Mouse (Mus musculus) kidney, embryonic 16.5 days (tissue): Measurements from ENCODE around the gene Ldlr. TPM values are rescaled to one million over a fixed set of nuclear protein-coding genes. Genes with fewer than 3 reads are reported as not detected.

Experiments used
- ATAC-seq: fragments of 200-750 bp; cut with Nextera tagmentation; 2 replicates; pipeline ENCODE4 v1.8.0; 2017; ENCODE audit warnings: moderate TSS enrichment; ENCODE audit not compliant: low FRiP score, low TSS enrichment
- H3K27ac ChIP-seq: fragments of 300-500 bp; sonication (generic); 2 replicates; pipeline ENCODE4 v1.5.1; 2014; ENCODE audit warnings: low read length
- H3K27me3 ChIP-seq: fragments of 300-500 bp; sonication (generic); 2 replicates; pipeline ENCODE4 v1.6.1; 2014; ENCODE audit warnings: low read length, control low read depth, mixed read lengths; ENCODE audit not compliant: insufficient read depth
- H3K36me3 ChIP-seq: fragments of 300-500 bp; sonication (generic); 2 replicates; pipeline ENCODE4 v1.6.1; 2014; ENCODE audit warnings: low read length, control low read depth, mixed read lengths; ENCODE audit not compliant: insufficient read depth
- H3K4me1 ChIP-seq: fragments of 300-500 bp; sonication (generic); 2 replicates; pipeline ENCODE4 v1.6.1; 2014; ENCODE audit warnings: low read length, control low read depth, mixed read lengths; ENCODE audit not compliant: insufficient read depth
- H3K4me2 ChIP-seq: fragments of 300-500 bp; sonication (generic); replicated peaks from 2 replicates; pipeline ENCODE4 v1.6.1; 2014; ENCODE audit warnings: low read depth, low read length
- H3K4me3 ChIP-seq: fragments of 300-500 bp; sonication (generic); 2 replicates; pipeline ENCODE4 v1.5.1; 2014; ENCODE audit warnings: mild to moderate bottlenecking, low read length
- H3K9ac ChIP-seq: fragments of 300-500 bp; sonication (generic); replicated peaks from 2 replicates; pipeline ENCODE4 v1.6.1; 2014; ENCODE audit warnings: low read length
- H3K9me3 ChIP-seq: fragments of 300-500 bp; sonication (generic); 2 replicates; pipeline ENCODE4 v1.6.1; 2016; ENCODE audit warnings: low read length, control low read depth
- WGBS: fragments of 180-500 bp; shearing (Covaris S2); extraction: QIAGEN DNeasy Blood & Tissue Kit; methylation state at CpG from one replicate; pipeline ENCODE4 v1.1.7; 2014; 5-methylcytosine and 5-hydroxymethylcytosine counted together
- polyA plus RNA-seq: library from polyadenylated mRNA; unstranded; fragments of >200 nt; fragmentation: Nextera tagmentation; extraction: Ambion mirVana; gene quantifications from 2 replicates; pipeline ENCODE4 v1.2.1, GENCODE M21; 2015

Ldlr gene
- polyA plus RNA-seq, 1 experiment from 2014 or later = 30.6 TPM

DNA sequence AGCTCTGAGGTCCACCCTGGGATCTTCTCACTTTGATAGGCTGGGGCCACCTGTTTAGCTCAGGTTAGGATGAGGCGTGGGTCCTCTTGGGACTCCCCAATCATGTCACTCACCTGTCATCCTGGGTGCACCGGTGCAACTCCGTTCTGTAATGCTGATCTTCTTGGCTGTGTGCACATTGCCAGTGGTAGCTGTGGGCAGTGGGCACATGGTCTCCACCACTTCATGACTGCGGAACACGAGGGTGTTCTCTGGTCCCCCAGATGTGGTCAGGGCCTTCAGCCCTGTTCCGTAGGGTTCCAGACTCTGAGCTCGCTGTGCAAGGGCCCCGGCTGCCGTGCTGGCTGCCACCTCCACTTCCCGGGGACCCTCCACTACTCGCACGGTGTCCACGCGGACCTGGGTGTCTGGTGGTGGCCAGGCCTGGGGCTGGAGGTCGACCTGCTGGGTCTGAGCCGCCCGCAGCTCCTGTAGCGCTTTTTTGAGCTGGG lies 71.1 kb downstream of the Ldlr start:
- Histone ChIP-seq H3K4me3 (no peak overlapping the region), H3K4me2 (no peak overlapping the region), H3K36me3 (peaks cover 35% of the 10 kb centered on the region), H3K27me3 (no peaks in the 10 kb centered on the region), H3K27ac (no peak overlapping the region), H3K4me1 (peaks cover 44% of the 10 kb centered on the region), H3K9me3 (no peaks in the 10 kb centered on the region), H3K9ac (no peak overlapping the region)
- 93% methylated on average over 18 of the region's 18 CpGs for WGBS
- no peak for ATAC-seq

DNA sequence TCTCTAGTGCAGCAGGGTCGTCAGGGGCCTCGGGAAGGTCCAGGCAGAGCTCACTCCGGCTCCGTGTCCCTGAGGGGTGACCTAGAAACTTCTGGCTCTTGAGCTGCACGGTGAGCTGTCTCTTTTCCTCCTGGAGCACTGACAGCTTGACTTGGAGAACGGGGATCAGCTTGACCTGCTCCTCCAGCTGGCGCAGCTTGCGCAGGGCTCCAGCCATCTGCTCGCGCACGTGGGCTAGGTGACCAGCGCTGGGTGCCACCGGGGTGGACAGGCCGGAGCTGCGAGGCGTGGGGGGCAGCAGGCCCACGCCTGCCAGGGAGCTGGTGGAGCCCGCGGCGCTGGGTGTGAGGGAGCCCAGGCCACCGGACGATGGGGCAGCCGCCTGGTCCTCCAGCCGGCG lies 71.6 kb downstream of the Ldlr start:
- H3K27ac ChIP-seq = no peak overlapping the region

DNA sequence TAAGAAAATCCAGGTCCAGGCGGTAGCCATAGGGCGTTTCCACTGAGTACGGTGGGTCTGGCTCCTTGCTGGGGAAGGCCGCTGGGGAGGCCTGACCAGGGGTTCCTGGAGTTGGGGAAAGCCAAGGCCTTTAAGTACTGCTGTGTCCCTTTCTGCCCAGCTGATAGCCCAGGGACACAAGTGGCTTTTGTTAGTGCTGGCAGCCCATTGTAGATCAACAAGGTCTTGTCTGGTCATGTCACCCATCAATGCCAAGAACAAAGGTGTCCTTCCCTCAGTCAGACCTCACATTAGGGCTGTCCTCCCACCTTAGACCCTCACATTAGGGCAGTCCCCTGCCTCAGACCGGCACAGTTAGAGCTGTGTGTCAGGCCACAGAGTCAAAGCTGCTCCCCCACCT lies 72.3 kb downstream of the Ldlr start:
- H3K27ac ChIP-seq = peak overlapping the region; percentile 72; the same call in 1 of the 2 replicates
- H3K4me3 ChIP-seq = no peak overlapping the region

More for the DNA sequence above, 71.6 kb downstream of the Ldlr start:
- Histone ChIP-seq H3K4me2 (no peak overlapping the region), H3K4me3 (no peak overlapping the region), H3K36me3 (peaks cover 35% of the 10 kb centered on the region), H3K27me3 (no peaks in the 10 kb centered on the region), H3K9me3 (no peaks in the 10 kb centered on the region), H3K9ac (no peak overlapping the region), H3K4me1 (peaks cover 44% of the 10 kb centered on the region)
- no peak for ATAC-seq
- WGBS = 95% methylated on average over 25 of the region's 25 CpGs

DNA sequence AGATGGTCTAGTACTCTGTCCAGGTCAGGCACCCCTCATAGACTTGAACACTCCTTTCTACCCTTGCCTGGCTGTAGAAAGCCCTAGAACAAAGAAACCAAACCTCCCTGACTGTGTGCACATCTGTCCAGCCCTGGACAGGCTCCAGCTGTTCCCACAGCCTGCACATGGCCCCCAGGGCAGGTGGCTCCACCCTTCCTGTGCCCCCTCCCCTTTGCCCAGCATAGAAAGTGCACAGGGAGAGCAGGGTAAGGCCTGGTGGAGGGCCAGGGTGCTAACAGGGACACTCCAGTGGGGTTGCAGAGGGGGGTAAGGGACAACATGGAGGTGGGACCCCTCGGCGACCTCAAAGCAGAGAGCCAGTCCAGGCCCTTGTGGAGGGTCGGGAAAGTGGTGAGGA lies 73.0 kb downstream of the Ldlr start:
- no peaks in the 10 kb centered on the region for H3K9me3 ChIP-seq
- H3K9ac ChIP-seq = peak overlapping the region; percentile 64
- no peaks in the 10 kb centered on the region for H3K27me3 ChIP-seq
- peaks cover 44% of the 10 kb centered on the region for H3K4me1 ChIP-seq
- peak overlapping the region; percentile 89 for H3K4me3 ChIP-seq
- WGBS = 22% methylated on average over 3 of the region's 3 CpGs
- peak overlapping the region; percentile 70 for H3K4me2 ChIP-seq
- H3K27ac ChIP-seq = peak overlapping the region; percentile 72
- peaks cover 36% of the 10 kb centered on the region for H3K36me3 ChIP-seq
- no peak for ATAC-seq

More for the DNA sequence above, 72.3 kb downstream of the Ldlr start:
- Histone ChIP-seq H3K27me3 (no peaks in the 10 kb centered on the region), H3K4me2 (peak overlapping the region; percentile 70), H3K9ac (peak overlapping the region; percentile 64; the same call in 1 of the 2 replicates), H3K36me3 (peaks cover 33% of the 10 kb centered on the region), H3K9me3 (no peaks in the 10 kb centered on the region), H3K4me1 (peaks cover 44% of the 10 kb centered on the region)
- no peak for ATAC-seq
- 73% methylated on average over 5 of the region's 5 CpGs for WGBS

DNA sequence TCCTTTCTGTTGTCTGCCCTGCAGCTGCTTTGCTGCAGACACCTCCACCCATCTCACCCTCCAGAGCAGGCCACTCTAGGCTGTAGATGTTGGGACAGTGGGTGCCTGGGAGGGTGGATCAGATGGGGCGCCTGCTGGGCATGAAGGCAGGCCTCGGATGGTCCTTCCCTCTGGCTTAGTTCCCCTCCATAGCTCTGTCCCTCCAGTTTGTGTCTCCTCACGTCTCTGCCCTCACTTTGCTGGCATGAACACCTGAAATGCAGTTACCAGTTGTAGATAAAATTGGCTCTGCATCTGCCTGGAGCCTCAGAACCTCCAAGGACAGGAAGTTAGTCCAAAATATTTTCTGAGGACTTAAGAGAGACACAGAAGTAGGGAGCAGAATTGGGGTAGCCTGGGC lies 73.6 kb downstream of the Ldlr start:
- H3K9me3 ChIP-seq = no peaks in the 10 kb centered on the region
- peaks cover 38% of the 10 kb centered on the region for H3K4me1 ChIP-seq
- H3K36me3 ChIP-seq = peaks cover 36% of the 10 kb centered on the region
- 55% methylated on average over 3 of the region's 3 CpGs for whole genome bisulfite sequencing
- peak overlapping the region; percentile 96 for H3K27ac ChIP-seq
- no peaks in the 10 kb centered on the region for H3K27me3 ChIP-seq
- peak overlapping the region; percentile 89 for H3K4me3 ChIP-seq
- no peak for ATAC-seq
- peak overlapping the region; percentile 92; the same call in 1 of the 2 replicates for H3K9ac ChIP-seq
- peak overlapping the region; percentile 70 for H3K4me2 ChIP-seq

DNA sequence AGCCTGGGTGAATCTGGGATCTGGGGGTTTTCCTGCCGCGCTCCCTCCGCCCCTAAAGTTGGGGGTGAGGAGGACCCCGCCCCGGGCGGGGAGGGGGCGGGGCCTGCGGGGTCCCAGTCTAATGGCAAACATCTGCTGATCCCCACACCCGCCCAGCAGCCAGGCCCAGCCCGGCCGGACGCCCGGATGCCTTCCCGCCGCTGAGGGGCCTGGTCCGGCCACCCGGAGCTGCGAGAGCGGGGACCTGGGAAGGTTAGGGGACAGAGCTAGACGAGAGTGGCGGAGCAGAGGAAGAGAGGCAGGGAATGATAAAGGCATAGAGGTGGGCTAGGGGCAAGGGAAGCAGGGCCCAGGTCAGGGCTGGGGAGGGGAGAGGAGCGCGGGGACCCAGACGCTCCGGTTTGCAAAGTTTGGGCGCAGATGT lies 74.7 kb downstream of the Ldlr start:
- H3K4me1 ChIP-seq = peaks cover 28% of the 10 kb centered on the region
- H3K9ac ChIP-seq = peak overlapping the region; percentile 92
- peak overlapping the region; percentile 96 for H3K27ac ChIP-seq
- H3K9me3 ChIP-seq = no peaks in the 10 kb centered on the region
- peak overlapping the region; percentile 70 for H3K4me2 ChIP-seq
- H3K36me3 ChIP-seq = peaks cover 30% of the 10 kb centered on the region
- WGBS = under 1% methylated on average over 23 of the region's 26 CpGs
- ATAC-seq = peak; percentile 60
- peak overlapping the region; percentile 89 for H3K4me3 ChIP-seq
- H3K27me3 ChIP-seq = no peaks in the 10 kb centered on the region

DNA sequence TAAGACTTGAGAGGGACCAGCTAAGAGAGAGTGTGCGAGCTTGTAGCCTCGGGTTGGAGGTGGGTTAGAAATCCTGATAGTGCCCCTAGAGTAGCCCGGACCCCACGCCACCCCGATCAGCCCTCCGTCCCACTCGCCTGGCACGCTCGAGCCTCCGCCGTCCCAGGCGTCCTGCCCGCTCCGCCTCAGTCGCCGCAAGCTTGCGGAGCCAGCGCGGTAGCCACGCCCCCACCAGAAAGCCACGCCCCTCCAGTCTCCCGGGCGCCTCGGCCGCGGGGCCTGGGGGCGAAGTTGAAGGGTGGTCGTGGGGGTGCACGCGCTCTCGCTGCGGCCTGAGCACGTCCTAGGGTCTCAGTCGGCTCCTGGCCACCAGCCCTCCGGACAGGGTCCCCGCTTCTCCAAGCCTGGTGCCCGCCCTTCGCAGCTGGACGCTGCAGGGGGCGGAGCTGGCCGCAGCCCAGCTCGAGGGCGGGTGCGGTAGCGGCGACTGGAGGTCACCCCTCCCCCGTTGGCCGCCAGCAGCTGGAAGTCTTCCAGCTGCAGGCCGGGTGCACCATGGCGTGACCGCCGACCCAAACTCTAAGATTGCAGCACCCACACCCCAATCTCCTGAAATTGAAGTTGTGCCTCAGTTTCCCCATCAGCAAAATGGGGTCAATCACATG lies 75.2 kb downstream of the Ldlr start, which contains the start of gene Kank2:
TSS of gene Kank2 (minus strand) at position 400 of the 665 bp plus-strand sequence.
- Histone ChIP-seq H3K4me3 (peak within 1 kb of the TSS; percentile 89), H3K4me1 (peaks cover 24% of the 10 kb centered on the region), H3K9me3 (no peaks in the 10 kb centered on the region), H3K4me2 (peak within 1 kb of the TSS; percentile 70), H3K9ac (peak within 1 kb of the TSS; percentile 92), H3K27ac (peak within 1 kb of the TSS; percentile 96), H3K36me3 (peaks cover 25% of the 10 kb centered on the region), H3K27me3 (no peaks in the 10 kb centered on the region)
- under 1% methylated on average over 51 of the region's 52 CpGs for WGBS
- peak; percentile 85 for ATAC-seq

DNA sequence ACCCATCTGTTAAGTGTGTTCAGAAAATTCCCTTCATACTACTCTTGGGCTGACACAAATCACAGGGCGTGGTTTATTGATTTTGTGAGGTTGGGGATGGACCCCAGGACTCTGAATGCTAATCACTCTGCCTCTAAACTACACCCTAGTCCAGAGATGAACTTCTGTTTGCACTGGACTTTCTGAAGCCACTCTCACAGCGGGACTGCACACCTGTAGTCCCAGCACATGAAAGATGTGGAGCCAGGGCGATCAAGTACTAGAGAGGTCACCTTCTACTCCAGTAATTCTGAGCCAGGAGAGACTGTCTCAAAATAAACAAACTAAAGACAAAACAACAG lies 75.7 kb downstream of the Ldlr start:
- H3K27me3 ChIP-seq = no peaks in the 10 kb centered on the region
- H3K27ac ChIP-seq = peak overlapping the region; percentile 96
- H3K4me1 ChIP-seq = peaks cover 25% of the 10 kb centered on the region
- peak overlapping the region; percentile 70 for H3K4me2 ChIP-seq
- no peak for ATAC-seq
- H3K4me3 ChIP-seq = peak overlapping the region; percentile 89
- H3K36me3 ChIP-seq = peaks cover 20% of the 10 kb centered on the region
- WGBS = 37% methylated on average over 3 of the region's 3 CpGs
- no peaks in the 10 kb centered on the region for H3K9me3 ChIP-seq
- H3K9ac ChIP-seq = no peak overlapping the region; the same call in 1 of the 2 replicates
